13 mouse cellular contexts compared by ENCODE assay signal in the genomic region with DNA sequence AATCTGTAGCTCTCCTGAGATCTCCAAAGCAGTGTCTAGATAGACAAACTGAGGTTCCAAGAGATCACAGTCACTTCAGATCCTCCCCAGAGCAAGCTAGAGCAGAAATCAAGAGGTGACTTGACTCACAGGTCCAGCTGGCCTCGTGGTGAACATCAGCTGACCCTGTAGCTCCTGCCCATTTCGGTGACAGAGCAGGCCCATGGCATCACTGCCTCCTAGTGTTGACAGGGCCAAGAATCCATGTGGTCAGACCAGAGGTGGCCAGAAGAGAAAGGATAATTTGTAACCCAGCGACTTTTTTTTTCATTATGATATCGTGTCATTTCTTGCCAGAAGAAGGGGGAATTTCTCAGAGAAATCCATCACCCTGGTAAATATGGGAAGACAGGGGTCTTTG. TPM values are rescaled to one million over a fixed set of nuclear protein-coding genes. Genes with fewer than 3 reads are reported as not detected.
DNase-seq lines count a peak whose midpoint lies in the region; ATAC-seq and TF ChIP-seq lines count a peak whose summit lies in the region.
"Had no signal": no experiment of that assay in that cellular context is flagged by ENCODE, and none has a peak within 500 bp of the region (broad histone marks: within the 10 kb centered on the region; RNA-seq: fewer than 3 reads in every experiment).

No protein-coding gene starts in this region.

- DNase-seq in heart, postnatal 25 days (ENCODE audit: low spot score): no peak
- peak; percentile 15 for DNase-seq in lung, postnatal 0 days (ENCODE audit: low spot score)
- DNase-seq in lung, postnatal 14 days: no peak
- DNase-seq in splenic B cell, adult 2 months (ENCODE audit: low read depth, low spot score): peak; percentile 18
- DNase-seq in embryo, embryonic 10 days (ENCODE audit: low spot score): no peak
- DNase-seq: cerebellum, adult 2 months had no signal

- no peak overlapping the region for H3K4me3 ChIP-seq in heart, embryonic 16.5 days (ENCODE audit: low read length)
- H3K4me3 ChIP-seq in lung, postnatal 0 days (ENCODE audit: low read depth, low read length): no peak overlapping the region
- H3K4me3 ChIP-seq in cortical plate, adult 2 months (ENCODE audit: insufficient read depth, low read length): no peak overlapping the region
- H3K4me3 ChIP-seq: embryonic facial prominence, embryonic 13.5 days; heart, embryonic 15.5 days; liver, embryonic 15.5 days had no signal

- no peaks in the 10 kb centered on the region for H3K36me3 ChIP-seq in heart, embryonic 16.5 days (ENCODE audit: control insufficient read depth, insufficient read depth)
- H3K36me3 ChIP-seq in lung, postnatal 0 days (ENCODE audit: insufficient read depth, low read length): no peaks in the 10 kb centered on the region
- no peaks in the 10 kb centered on the region for H3K36me3 ChIP-seq in splenic B cell, adult 2 months (ENCODE audit: control insufficient read depth, insufficient read depth, low read length, poor library complexity, severe bottlenecking)
- H3K36me3 ChIP-seq: embryonic facial prominence, embryonic 13.5 days; heart, embryonic 15.5 days; liver, embryonic 15.5 days had no signal

- no peak for TF ChIP-seq EP300 in lung, postnatal 0 days (IDR thresholded peaks at IDR 0.05)

- intact Hi-C loops in heart, postnatal 25 days (cut with DNase I): no loop called here

- H3K27ac ChIP-seq in heart, embryonic 16.5 days (ENCODE audit: low read length): peak overlapping the region; percentile 44; the same call in 1 of the 2 replicates
- no peak overlapping the region for H3K27ac ChIP-seq in lung, postnatal 0 days (ENCODE audit: low read length)
- no peak overlapping the region for H3K27ac ChIP-seq in cortical plate, adult 2 months (ENCODE audit: insufficient read depth, low read length)
- H3K27ac ChIP-seq: embryonic facial prominence, embryonic 13.5 days; liver, embryonic 15.5 days had no signal

- TF ChIP-seq POLR2A in cortical plate, adult 2 months (IDR thresholded peaks at IDR 0.05; ENCODE audit: extremely low read depth, insufficient read depth, low read length): no peak

- H3K27me3 ChIP-seq in heart, embryonic 16.5 days (ENCODE audit: control insufficient read depth, insufficient read depth, low read length): no peaks in the 10 kb centered on the region; the same call in 1 of the 2 replicates
- H3K27me3 ChIP-seq in lung, postnatal 0 days (replicated peaks; ENCODE audit: insufficient read depth, low read length): no peaks in the 10 kb centered on the region
- H3K27me3 ChIP-seq in splenic B cell, adult 2 months (ENCODE audit: control insufficient read depth, insufficient read depth, low read length, poor library complexity, severe bottlenecking): no peaks in the 10 kb centered on the region
- H3K27me3 ChIP-seq: embryonic facial prominence, embryonic 13.5 days; heart, embryonic 15.5 days; liver, embryonic 15.5 days had no signal

- ATAC-seq in heart, embryonic 16.5 days (replicated peaks; ENCODE audit: extremely low read depth, insufficient read depth, low FRiP score): no peak
- ATAC-seq in lung, postnatal 0 days: 0 out of 2 replicates have a peak, but pooled peaks have one; percentile 53

- H3K4me2 ChIP-seq in heart, embryonic 16.5 days (ENCODE audit: low read depth, low read length): no peak overlapping the region
- H3K4me2 ChIP-seq in lung, postnatal 0 days (replicated peaks; ENCODE audit: low read depth, low read length): no peak overlapping the region
- H3K4me2 ChIP-seq: embryonic facial prominence, embryonic 13.5 days; heart, embryonic 15.5 days; liver, embryonic 15.5 days had no signal

- no peak overlapping the region for H3K9ac ChIP-seq in heart, embryonic 16.5 days (ENCODE audit: low read length)
- no peak overlapping the region for H3K9ac ChIP-seq in lung, postnatal 0 days (replicated peaks; ENCODE audit: low read depth)
- H3K9ac ChIP-seq: embryonic facial prominence, embryonic 13.5 days; heart, embryonic 15.5 days; liver, embryonic 15.5 days had no signal

- H3K4me1 ChIP-seq in heart, embryonic 16.5 days (ENCODE audit: control insufficient read depth, insufficient read depth, low read length): peaks cover 9% of the 10 kb centered on the region; the same call in 1 of the 2 replicates
- no peaks in the 10 kb centered on the region for H3K4me1 ChIP-seq in lung, postnatal 0 days (ENCODE audit: insufficient read depth, low read depth, low read length)
- no peaks in the 10 kb centered on the region for H3K4me1 ChIP-seq in cortical plate, adult 2 months (ENCODE audit: control insufficient read depth, insufficient read depth, low read length)
- H3K4me1 ChIP-seq: liver, embryonic 15.5 days had no signal

- WGBS in heart, embryonic 16.5 days: 42% methylated on average over 4 of the region's 4 CpGs
- 54% methylated on average over 4 of the region's 4 CpGs for WGBS in lung, postnatal 0 days

- no peaks in the 10 kb centered on the region for H3K9me3 ChIP-seq in heart, embryonic 16.5 days (replicated peaks; ENCODE audit: control insufficient read depth, low read length)
- H3K9me3 ChIP-seq in lung, postnatal 0 days (ENCODE audit: low read length): no peaks in the 10 kb centered on the region
- H3K9me3 ChIP-seq: embryonic facial prominence, embryonic 13.5 days; heart, embryonic 15.5 days; liver, embryonic 15.5 days had no signal

- TF ChIP-seq CTCF in lung, postnatal 0 days (IDR thresholded peaks at IDR 0.05): peak; percentile 64
- TF ChIP-seq CTCF in cortical plate, adult 2 months (IDR thresholded peaks at IDR 0.05; ENCODE audit: extremely low read depth, insufficient read depth, low read length): 0 out of 2 replicates have a peak, but pooled peaks have one; percentile 7

RNA-seq across cellular contexts. Expression of gene Bcl2l14, which starts 30.2 kb away (rescaled TPM):
- 2.6 and 5.2 TPM in 2 replicates for polyA plus RNA-seq in heart, embryonic 16.5 days (2015; fragmentation: Nextera tagmentation; extraction: Ambion mirVana)
- not detected for total RNA-seq in heart, postnatal 25 days (2021)
- 6.4 and 6.6 TPM in 2 replicates for polyA plus RNA-seq in lung, postnatal 0 days (2015; fragmentation: Nextera tagmentation; extraction: Ambion mirVana)
- polyA plus RNA-seq in cortical plate, adult 2 months (2012; rRNA removed): not detected in 2 replicates
- total RNA-seq: left cerebral cortex, adult 8-10 months had no signal
- polyA plus RNA-seq: cerebellum, adult 2 months; frontal cortex, adult 2 months had no signal

Comparison
In these comparisons a context has a peak if more than half of its experiments do, and no peak if none do; other contexts are left out.
1. DNase-seq: peak in lung, postnatal 0 days (single experiment) and splenic B cell, adult 2 months (single experiment); none in heart, postnatal 25 days (single experiment), lung, postnatal 14 days (single experiment) and embryo, embryonic 10 days (single experiment).